Mouse (Mus musculus): ENCODE measurements at regions not wholly inside any gene's neighbourhood (a gene's known extent, or its start where the extent isn't known, plus 50 kb on each side); places are given as distances from the start of the nearest gene placed in this dataset.

DNA sequence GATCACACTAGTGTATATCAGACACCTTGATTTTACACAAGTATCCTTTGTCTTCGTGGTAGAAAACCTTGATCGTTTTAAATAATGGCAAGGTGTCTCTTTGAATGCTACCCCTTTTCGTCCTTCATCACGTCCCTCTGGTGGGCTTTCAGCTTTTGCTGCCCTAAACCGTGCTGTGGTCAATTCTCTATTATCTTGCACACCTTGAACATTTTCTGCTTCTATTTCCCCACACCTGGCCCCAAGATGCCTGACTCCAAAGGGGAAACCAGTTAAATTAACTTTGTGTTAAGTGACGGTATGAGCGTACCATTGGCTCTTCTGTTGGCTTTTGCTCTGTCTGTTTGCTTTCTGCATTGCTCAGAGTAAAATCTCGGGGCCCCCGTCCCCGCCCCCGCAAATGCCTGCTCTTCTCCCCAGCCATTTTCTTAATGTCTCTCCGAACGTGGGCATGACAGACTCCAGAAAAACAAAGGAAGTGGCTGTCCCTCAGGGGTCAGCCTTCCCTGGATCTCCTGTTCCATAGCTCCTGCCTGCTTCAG lies 74.2 kb upstream of the Zfp217 start:
- DNase-seq (ENCODE audit: low spot score) = no peak
- intact Hi-C loops (cut with DNase I) = loop anchor here (5.0 to 10.0 kb wide), 3 partner anchors 45 to 123 kb away; no protein-coding TSS in a partner anchor

DNA sequence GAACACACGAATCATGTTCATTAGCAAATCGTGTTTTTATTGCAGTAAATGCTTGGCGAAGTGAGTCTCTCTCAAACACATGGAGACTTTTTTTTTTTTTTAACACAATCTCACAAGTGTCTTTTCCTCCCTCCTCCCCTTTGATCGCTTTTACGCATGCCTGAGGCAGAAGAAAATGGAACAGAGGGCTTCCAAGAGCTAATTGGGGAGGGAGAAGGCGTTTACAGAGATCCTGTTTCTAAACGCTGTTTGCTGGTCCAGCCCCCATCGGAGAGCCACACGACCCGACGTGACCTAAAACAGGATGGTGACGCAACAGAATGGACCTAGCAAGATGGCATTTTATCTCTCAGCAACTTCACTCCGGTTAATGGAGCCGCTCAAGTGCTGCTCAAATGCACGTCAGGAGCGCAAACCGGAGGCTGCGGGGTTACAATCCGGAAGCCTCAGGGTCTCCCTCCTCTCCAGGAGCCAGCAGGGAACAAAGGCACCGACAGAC lies 73.0 kb upstream of the Zfp217 start:
- intact Hi-C loops (cut with DNase I) = loop anchor here (5.0 to 10.0 kb wide), 3 partner anchors 46 to 124 kb away; no protein-coding TSS in a partner anchor
- peak; percentile 58 for DNase-seq (ENCODE audit: low spot score)

DNA sequence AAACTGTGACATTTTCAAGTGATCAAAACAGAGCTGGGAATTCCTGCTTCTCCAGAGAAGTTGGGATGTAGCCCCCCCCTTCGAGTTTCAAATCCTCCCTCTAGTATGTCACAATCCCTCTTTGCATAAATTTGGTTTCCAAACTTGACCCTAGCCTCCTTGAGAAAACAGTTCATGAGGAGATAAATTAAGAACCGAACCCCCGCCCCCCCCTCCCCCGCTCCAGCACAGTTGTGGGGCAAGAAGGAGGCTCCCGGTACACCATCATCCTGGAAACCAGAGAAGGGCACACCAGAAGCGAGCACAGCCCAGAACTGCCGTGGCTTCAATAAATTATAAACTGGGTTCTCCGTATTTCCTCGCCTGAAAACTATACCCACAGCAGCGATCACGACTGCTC lies 72.5 kb upstream of the Zfp217 start:
- intact Hi-C loops (cut with DNase I) = loop anchor here (5.0 to 10.0 kb wide), 3 partner anchors 47 to 124 kb away; no protein-coding TSS in a partner anchor
- no peak for DNase-seq (ENCODE audit: low spot score)

DNA sequence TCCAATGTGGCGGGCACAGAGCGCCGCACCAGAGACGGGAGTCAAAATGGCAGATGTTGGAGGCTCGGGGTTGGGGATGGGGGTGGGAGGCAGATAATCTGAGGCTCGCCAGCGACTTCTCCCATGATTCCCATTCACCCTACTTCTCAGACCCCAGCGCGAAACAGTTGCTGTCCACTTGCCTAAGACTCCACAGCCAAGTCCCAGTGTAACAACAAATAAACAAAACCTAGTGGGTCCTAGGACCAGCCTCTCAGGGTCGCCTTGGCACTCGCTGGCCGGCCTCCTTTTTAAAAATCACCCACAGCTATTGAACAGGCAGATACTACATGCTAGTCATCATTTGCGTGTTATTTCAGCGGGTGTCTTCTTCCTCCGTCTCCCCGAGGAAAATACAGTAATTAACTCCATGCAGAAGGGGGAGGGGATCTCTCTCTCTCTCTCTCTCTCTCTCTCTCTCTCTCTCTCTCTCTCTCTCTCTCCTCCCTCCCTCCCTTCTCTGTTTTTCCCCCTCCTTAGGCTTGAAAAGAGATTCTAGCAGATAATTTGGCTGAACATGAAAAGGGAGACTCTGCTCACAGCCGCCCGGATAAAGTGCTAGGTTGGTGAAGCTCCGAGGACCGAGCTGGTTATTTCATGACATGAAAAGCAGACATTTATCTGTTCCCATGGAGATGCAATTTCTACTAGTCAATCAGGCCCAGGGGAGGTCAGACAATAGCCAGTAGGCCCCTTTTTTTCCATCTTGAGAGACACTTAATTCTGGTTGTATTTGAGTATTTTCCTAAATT lies 71.9 kb upstream of the Zfp217 start:
- intact Hi-C loops (cut with DNase I) = loop anchor here (2.0 to 10.0 kb wide), 6 partner anchors 47 to 125 kb away; no protein-coding TSS in a partner anchor
- no peak for DNase-seq (ENCODE audit: low spot score)

DNA sequence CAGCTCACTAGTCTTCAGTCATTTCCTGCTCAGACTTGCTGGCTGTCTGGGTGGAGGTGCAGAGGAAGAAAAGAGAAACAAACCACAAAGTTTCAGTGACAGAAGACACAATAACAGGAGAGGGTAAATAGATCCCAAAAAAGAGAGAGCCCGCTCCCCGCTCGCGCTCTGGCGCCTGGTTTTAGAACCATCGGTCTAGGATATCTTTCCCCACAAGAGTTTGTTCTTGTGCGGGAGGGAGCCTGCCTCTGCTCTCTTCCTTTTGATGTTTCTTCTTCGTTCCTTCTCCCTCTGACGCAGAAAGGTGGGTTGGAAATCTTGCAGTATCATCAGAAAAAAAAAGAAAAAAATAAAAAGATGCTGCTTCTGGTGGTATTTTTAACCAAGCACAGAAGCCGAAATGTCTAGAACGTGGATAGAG lies 71.3 kb upstream of the Zfp217 start:
- DNase-seq (ENCODE audit: low spot score) = no peak
- intact Hi-C loops (cut with DNase I) = loop anchor here (2.0 kb wide), 3 partner anchors 66 to 102 kb away; no protein-coding TSS in a partner anchor

DNA sequence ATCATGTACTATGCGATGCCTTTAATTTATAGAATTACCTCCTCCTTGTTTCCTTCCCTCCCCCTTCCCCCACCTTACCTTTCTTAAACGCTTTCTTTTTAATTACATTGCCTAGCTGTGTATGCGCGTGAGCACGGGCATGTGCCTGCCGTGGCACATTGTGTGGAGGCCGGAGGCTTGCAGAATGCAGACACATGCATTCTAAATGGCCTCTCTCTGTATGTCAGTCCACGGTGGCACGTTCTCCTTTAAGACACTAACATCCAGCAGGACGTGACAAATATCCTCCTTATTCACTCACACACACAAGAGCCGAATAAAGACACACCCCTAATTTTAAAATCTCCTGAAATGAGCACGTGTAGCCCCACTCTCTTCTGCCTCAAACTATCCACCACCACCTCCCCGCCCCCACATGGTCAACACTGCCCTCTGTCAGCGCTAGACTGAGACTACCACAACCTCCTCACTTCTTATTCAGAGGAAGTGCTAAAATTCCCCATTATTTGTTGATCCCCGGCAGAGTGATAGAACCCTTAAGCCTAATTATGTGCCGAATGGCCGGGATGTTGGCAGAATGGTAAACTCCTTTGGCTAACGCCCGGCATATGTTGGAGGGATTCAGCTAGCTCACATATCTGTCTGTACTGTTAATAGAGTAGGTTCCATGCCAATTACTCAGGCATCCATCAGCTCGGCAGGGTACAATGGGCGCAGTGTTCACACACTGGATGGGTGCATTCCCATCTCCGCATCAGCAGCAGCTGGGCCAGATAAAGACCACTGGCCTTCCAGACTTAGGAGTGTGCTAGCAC lies 70.5 kb upstream of the Zfp217 start:
- intact Hi-C loops (cut with DNase I) = loop anchor here (2.0 kb wide), 3 partner anchors 66 to 102 kb away; no protein-coding TSS in a partner anchor
- peak; percentile 52 for DNase-seq (ENCODE audit: low spot score)

DNA sequence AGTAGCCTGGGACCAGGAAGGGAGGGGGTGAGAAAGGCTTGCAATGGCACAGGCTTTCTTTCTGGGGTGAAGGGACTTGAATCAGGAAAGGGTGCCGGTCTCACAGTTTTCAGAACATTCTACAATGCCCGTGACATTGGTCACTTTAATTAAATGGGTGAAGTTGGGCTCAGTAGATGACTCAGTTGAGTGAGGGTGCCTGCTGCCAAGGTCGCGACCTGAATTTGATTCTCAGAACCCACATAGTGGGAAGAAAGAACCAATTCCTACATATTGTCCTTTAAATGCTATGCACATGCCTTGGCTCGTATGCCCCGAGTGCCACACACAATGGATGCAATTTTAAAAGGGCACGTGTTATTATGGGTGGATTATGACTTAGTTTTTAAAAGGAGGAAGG lies 68.4 kb upstream of the Zfp217 start:
- DNase-seq (ENCODE audit: low spot score) = no peak
- intact Hi-C loops (cut with DNase I) = no loop called here

DNA sequence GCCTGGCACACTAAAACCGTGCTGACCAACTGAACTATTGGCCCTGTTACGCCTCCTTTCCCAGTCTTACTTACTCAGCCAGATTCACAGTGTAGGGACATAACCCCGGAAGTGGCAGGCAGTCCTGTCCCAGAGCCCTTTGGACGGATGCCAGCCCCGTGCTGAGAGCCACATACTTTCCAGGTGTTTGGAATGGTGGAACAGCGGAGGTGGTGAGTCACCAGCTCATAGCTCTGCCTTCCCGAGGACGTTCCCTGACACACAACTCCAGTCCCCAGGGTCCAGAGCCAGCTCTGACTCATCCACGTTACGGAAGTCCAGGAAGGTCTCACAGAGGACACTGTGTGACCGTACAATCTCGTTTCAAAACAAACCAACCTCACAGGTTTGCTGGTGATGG lies 61.2 kb upstream of the Zfp217 start:
- intact Hi-C loops (cut with DNase I) = no loop called here

DNA sequence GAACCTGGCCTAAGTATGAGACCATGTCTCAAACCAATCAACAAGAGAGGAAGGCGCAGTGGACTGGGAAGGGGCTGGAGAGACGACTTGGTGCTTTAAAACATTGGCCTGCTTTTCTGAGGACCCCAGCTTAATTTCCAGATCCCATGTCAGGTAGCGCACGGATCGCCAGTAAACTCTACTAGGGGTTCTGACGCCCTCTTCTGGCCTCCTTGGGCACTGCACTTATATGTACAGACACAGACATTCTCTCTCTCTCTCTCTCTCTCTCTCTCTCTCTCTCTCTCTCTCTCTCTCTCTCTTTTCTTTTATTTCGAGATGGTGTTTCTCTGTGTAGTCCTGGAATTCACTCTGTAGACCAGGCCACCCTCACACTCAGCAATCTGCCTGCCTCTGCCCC lies 60.0 kb upstream of the Zfp217 start:
- no peak for DNase-seq (ENCODE audit: low spot score)
- intact Hi-C loops (cut with DNase I) = no loop called here

More for the DNA sequence above, 61.2 kb upstream of the Zfp217 start:
- DNase-seq (ENCODE audit: low spot score) = peak; percentile 81

DNA sequence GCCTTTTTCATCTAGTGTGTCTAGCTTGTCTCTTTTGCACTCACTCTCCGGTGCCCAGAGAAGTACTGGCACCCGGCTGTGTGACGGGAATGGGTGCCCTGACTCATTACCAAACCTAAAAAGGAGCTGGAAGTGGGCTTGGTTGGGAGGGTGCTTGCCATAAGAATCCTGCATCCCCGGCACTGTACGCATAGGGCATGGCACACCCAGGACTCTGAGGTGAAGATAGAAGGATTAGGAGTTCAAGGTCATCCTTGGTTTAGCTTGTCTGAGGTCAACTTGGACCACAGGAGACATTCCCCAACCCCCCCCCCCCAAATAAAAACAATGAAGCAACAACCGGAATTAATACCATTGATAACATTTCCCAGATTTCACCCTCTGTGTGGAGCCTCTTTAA lies 59.5 kb upstream of the Zfp217 start:
- no peak for DNase-seq (ENCODE audit: low spot score)
- intact Hi-C loops (cut with DNase I) = no loop called here

DNA sequence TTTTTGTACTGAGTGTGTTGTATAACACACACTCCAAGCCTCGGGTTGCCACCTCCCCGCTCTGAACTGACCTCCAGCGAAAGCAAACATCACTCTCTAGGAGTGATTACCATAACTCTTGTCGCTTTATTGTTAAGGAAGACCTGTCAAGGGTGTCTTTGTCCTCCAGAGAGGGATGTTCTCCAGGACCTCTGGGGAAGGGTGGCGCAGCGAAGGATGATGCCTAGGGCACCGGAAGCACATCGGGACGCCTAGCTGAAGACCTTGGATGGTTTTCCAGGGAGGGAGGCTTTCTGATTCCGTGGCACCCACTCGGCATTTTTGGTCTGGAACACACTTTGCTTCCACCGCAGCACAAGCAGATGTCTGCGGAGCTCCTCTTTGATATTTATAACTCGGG lies 59.0 kb upstream of the Zfp217 start:
- intact Hi-C loops (cut with DNase I) = no loop called here
- no peak for DNase-seq (ENCODE audit: low spot score)

DNA sequence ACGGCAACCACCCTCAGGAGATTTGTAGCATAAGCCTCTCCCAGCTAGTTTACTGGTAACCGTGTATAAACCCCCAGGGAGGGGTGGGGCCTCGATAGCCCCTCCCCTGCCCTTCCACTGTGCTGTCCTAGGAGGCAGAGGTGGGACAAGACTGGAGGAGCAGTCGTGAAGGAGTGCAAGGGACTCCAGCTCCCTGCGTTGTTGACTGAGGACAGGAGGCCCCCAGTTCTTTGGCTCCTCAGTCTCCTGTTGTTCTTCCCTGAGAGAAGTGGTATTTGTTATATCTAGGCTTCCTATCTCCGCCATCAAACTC lies 58.5 kb upstream of the Zfp217 start:
- intact Hi-C loops (cut with DNase I) = no loop called here
- DNase-seq (ENCODE audit: low spot score) = no peak

DNA sequence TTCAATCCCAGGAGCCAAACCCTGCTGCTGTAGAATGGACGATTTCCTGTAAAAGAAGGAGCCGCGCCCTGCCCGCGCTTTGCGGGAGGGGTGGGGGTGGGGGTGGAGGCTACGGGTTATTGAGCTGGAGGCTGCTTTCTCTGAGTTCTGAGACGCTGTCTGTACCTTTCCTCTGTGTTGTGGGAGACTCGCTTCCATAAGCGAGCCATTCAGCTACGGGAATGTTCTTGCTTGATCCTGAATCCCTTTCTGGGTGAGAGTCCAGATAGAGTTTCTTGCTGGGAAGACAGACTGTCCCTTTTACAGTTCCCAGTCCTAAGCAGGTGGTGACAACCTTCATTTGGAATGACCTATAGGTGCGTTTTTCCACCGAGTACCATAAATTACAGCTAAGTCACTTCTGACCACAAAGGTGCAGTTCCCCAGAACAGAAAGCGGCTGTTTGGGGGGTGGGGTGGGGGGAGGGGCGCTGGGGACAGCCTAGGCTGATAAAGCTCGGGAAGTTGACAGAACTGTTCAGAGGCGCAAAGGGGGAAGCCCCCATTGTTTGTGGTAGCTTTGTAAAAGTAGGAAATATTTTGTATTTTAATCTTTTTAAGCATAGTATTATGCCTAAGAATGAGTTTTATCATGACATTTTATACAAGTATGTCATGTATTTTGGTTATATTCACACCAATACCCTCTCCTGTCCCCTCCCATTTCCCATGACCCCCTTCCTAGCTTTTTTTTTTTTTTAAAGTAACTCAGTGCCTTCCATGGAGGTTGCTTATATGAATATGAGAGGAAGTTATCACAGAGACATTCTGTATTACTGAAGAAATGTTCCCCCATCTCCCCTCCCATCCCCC lies 57.9 kb upstream of the Zfp217 start:
- no peak for DNase-seq (ENCODE audit: low spot score)
- intact Hi-C loops (cut with DNase I) = no loop called here

DNA sequence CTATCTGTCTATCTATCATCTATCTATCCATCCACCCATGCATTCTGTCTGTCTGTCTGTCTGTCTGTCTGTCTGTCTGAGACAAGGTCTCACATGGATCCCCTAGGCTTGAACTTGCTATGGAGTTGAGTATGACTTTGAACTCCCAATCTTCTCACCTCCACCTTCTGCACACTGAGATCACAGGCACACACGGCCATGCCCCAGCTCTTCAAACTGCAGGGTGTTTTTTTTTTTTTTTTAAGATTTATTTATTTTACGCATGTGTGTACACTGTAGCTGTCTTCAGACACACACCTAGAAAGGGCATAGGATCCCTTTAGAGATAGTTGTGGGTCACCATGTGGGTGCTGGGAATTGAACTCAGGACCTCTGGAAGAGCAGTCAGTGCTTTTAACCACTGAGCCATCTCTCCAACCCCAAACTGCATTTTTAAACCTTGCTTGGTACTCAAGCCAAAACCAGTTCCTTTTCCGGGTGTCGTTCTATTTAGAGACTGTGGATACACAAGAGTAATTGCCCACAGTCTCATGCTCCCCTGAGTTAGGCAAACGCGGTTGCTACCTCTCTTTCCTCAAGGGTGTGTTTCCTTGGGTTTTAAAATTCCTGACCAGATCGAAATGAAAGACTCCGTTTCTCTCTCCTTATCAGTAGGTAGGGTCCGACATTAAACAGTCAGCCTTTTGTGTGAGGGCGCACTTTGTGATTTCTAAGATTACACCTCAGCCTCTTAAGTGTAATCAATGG lies 57.0 kb upstream of the Zfp217 start:
- intact Hi-C loops (cut with DNase I) = no loop called here
- no peak for DNase-seq (ENCODE audit: low spot score)

DNA sequence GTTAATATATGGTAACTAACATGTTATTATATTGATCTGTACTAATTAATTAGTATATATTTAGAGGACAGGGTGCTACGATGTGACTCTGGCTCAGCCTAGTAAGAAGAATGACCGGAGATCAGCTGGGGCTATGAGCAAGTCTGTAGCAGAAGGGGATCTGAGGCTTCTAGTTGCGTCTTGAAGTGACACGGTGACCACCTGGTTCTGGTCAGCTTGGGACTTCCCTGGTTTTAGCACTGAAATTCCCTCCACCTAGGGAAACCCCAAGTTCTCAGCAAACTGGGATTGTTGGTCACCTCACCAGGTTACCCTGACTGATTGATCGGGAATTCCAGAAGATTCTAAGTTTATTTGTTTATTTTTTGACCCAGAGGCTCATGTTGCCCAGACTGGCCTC lies 55.6 kb upstream of the Zfp217 start:
- intact Hi-C loops (cut with DNase I) = no loop called here
- DNase-seq (ENCODE audit: low spot score) = no peak

DNA sequence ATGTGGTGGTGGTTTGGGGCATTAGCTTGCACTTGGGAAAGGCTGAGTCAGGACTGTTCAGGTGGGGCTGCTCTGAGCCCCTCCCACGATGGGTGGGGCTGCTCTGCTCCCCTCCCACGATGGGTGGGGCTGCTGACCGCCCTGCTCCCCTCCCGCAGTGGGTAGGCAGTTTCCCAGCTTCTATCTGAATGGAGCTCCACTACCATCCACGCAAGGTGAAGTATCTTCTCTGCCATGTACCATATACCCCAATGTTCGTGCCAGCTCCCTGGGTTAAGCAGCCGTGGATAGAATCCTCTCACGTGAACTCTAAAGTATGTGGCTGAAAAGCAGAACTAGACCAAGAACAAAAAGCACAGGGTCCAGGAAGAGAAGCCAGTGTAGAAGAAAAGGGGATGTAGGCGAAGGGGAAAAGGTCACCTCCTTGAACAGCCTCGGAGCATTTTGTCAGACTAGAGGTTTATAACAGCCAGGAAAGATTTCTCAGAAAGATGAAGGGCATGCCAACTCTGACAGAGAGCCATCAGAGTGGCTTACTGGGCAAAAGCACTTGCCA lies 54.0 kb upstream of the Zfp217 start:
- intact Hi-C loops (cut with DNase I) = no loop called here
- no peak for DNase-seq (ENCODE audit: low spot score)
